Mouse (Mus musculus): ENCODE data around the gene Pde3a. TPM values are rescaled to one million over a fixed set of nuclear protein-coding genes. Genes with fewer than 3 reads are reported as not detected.

Gene Pde3a
- under 1 TPM in 1 of 2 experiments, not detected in 1; 0.22 TPM for polyA plus RNA-seq (2017; shearing (Covaris generic))

GRCm38 (mm10) chr6:141248691-141249584 lies at the start of gene Pde3a:
Pde3a (plus strand) TSS chr6:141249269.

GRCm38 (mm10) chr6:141523747-141524640 lies 274.9 kb downstream of the Pde3a start, which contains the start of gene Slco1c1:
Slco1c1 (plus strand) TSS chr6:141524368.

